Mouse (Mus musculus): ENCODE data around the gene Cavin4. TPM values are rescaled to one million over a fixed set of nuclear protein-coding genes. Genes with fewer than 3 reads are reported as not detected.

Cavin4 gene
- total RNA-seq (2023) = 0.25 to 0.46 TPM in 2 of 4 replicates, not detected in the others

GRCm38 (mm10) chr4:48663271-48663670, at the start of gene Cavin4:
Cavin4 (plus strand) TSS chr4:48663514.

Other genes starting within 250 kb of the Cavin4 start
- 92.1 to 106 TPM (median 98.8 TPM) in 4 replicates for gene Tex10, start 190.1 kb upstream of the Cavin4 start, total RNA-seq (2023)
- not detected in 4 replicates for gene Msantd3, start 123.6 kb upstream of the Cavin4 start, total RNA-seq (2023)
- gene Tmeff1, start 78.3 kb upstream of the Cavin4 start, total RNA-seq (2023) = 0.89 to 2.1 TPM (median 1.6 TPM) in 4 replicates

Data from B cell, adult 62 days (primary cell).